Mouse (Mus musculus) C2C12 (cell line): ENCODE measurements around the gene Slc35f2. TPM values are rescaled to one million over a fixed set of nuclear protein-coding genes. Genes with fewer than 3 reads are reported as not detected.

ENCODE experiments used
- H3K27me3 ChIP-seq: one replicate; pipeline ENCODE4 v1.6.1; 2011; ENCODE audit not compliant: control insufficient read depth, insufficient read depth, insufficient read length
- H3K36me3 ChIP-seq: one replicate; pipeline ENCODE4 v1.6.1; 2011; ENCODE audit not compliant: control insufficient read depth, insufficient read depth
- H3K4me3 ChIP-seq: one replicate; pipeline ENCODE4 v1.5.1; 2011; ENCODE audit warnings: mild to moderate bottlenecking, control low read depth; ENCODE audit not compliant: poor library complexity, insufficient read depth, severe bottlenecking
- H3K79me2 ChIP-seq: one replicate; pipeline ENCODE4 v1.6.1; 2011; ENCODE audit not compliant: control insufficient read depth, insufficient read depth
- H3K79me3 ChIP-seq: one replicate; pipeline ENCODE4 v1.6.1; 2011; ENCODE audit warnings: low read depth, control low read depth
- H3ac ChIP-seq: one replicate; pipeline ENCODE3; 2011; ENCODE audit warnings: low read depth; ENCODE audit not compliant: control insufficient read depth, insufficient read length
- CEBPB ChIP-seq: IDR thresholded peaks from one replicate; pipeline ENCODE4 v1.6.1; 2011; ENCODE audit warnings: low read depth, mild to moderate bottlenecking, control low read depth, moderate library complexity
- CTCF ChIP-seq: IDR thresholded peaks from one replicate; pipeline ENCODE4 v1.5.1; 2011; ENCODE audit not compliant: control insufficient read depth, insufficient read depth, insufficient read length
- FOSL1 ChIP-seq: IDR thresholded peaks from one replicate; pipeline ENCODE4 v1.8.0; 2011; ENCODE audit warnings: mild to moderate bottlenecking, low read length; ENCODE audit not compliant: poor library complexity, insufficient read depth, severe bottlenecking
- MAX ChIP-seq: IDR thresholded peaks from one replicate; pipeline ENCODE4 v1.6.1; 2011; ENCODE audit warnings: mild to moderate bottlenecking, control low read depth
- MYOD1 ChIP-seq: IDR thresholded peaks from one replicate; pipeline ENCODE4 v1.6.1; 2011; ENCODE audit warnings: low read depth; ENCODE audit not compliant: control insufficient read depth, insufficient read length
- MYOG ChIP-seq: IDR thresholded peaks from one replicate; pipeline ENCODE4 v1.6.1; 2011; ENCODE audit not compliant: control insufficient read depth, insufficient read length; ENCODE audit errors: extremely low read depth
- USF1 ChIP-seq: IDR thresholded peaks from one replicate; pipeline ENCODE4 v1.6.1; 2011; ENCODE audit warnings: low read depth, mild to moderate bottlenecking, control low read depth, moderate library complexity
- polyA plus RNA-seq: library from polyadenylated mRNA; unstranded; fragments of >200 nt; fragmentation: generic; extraction: Trizol; gene quantifications from one replicate; pipeline ENCODE4 v1.2.1, GENCODE M21; 2012; ENCODE audit warnings: missing spikeins

Gene Slc35f2
- polyA plus RNA-seq, 1 experiment, result 0.08 TPM

GRCm38 (mm10) chr9:53829866-53830209, 58.5 kb downstream of the Slc35f2 start:
- no peaks in the 10 kb centered on the region for H3K79me3 ChIP-seq
- no peak for TF ChIP-seq MYOG
- no peak for TF ChIP-seq CTCF
- TF ChIP-seq CEBPB, result no peak
- no peak for TF ChIP-seq FOSL1
- TF ChIP-seq MAX, result no peak
- no peak for TF ChIP-seq USF1
- no peak for TF ChIP-seq MYOD1
- no peak overlapping the region for H3ac ChIP-seq
- no peaks in the 10 kb centered on the region for H3K79me2 ChIP-seq
- peaks cover 2% of the 10 kb centered on the region for H3K27me3 ChIP-seq
- no peaks in the 10 kb centered on the region for H3K36me3 ChIP-seq
- H3K4me3 ChIP-seq, result no peak overlapping the region

DNA sequence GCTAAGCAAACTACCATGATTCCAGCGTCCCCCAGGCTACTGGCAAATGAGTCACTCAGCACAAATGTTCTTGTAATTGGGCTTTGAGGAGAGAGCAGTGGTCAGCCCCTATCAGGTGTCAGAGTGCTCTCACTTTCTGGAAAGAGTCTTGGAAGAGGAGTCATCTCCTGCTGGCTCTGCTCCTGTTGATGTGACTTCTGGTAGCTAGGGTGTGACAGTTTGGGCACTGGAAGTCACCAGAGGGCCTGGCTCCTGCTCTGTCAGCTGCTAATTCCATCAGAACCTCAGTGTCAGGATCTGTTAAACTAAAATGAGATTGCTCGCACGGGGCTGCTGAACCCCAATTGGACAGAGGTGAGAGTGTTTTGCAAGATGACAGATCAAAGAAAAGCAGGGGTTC, 63.7 kb downstream of the Slc35f2 start:
- no peak overlapping the region for H3ac ChIP-seq
- H3K36me3 ChIP-seq, result no peaks in the 10 kb centered on the region
- no peaks in the 10 kb centered on the region for H3K79me3 ChIP-seq
- no peak for TF ChIP-seq MYOD1
- TF ChIP-seq CTCF, result no peak
- TF ChIP-seq MAX, result no peak
- TF ChIP-seq CEBPB, result no peak
- TF ChIP-seq MYOG, result no peak
- no peak for TF ChIP-seq FOSL1
- H3K27me3 ChIP-seq, result no peaks in the 10 kb centered on the region
- H3K4me3 ChIP-seq, result no peak overlapping the region
- H3K79me2 ChIP-seq, result no peaks in the 10 kb centered on the region

GRCm38 (mm10) chr9:53835976-53836375, 64.6 kb downstream of the Slc35f2 start:
- H3K79me2 ChIP-seq, result no peaks in the 10 kb centered on the region
- no peak overlapping the region for H3ac ChIP-seq
- no peaks in the 10 kb centered on the region for H3K27me3 ChIP-seq
- no peak for TF ChIP-seq FOSL1
- no peak for TF ChIP-seq CEBPB
- TF ChIP-seq CTCF, result no peak
- no peak for TF ChIP-seq USF1
- no peak for TF ChIP-seq MYOD1
- no peak for TF ChIP-seq MYOG
- TF ChIP-seq MAX, result no peak
- no peak overlapping the region for H3K4me3 ChIP-seq
- no peaks in the 10 kb centered on the region for H3K79me3 ChIP-seq
- no peaks in the 10 kb centered on the region for H3K36me3 ChIP-seq

DNA sequence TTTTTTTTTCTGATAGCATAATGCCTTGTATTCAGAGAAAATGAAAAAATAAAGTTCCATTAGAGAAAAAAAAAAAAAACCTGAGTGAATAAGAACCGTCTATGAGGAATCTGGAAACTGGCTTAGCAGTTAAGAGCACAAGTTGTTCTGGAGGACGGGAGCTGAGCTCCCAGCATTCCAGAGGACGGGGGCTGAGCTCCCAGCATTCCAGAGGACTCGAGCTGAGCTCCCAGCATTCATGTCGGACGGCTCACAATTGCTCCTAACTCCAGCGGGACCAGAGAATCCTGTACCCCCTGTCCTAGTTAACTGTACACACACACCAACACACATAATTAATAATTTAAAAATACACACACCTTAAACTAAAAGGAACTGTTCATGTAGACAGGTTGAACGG, 67.5 kb downstream of the Slc35f2 start:
- H3K36me3 ChIP-seq, result no peaks in the 10 kb centered on the region
- no peaks in the 10 kb centered on the region for H3K79me2 ChIP-seq
- no peaks in the 10 kb centered on the region for H3K79me3 ChIP-seq
- H3K27me3 ChIP-seq, result no peaks in the 10 kb centered on the region
- no peak overlapping the region for H3K4me3 ChIP-seq
- no peak overlapping the region for H3ac ChIP-seq
- TF ChIP-seq FOSL1 (no peak), MYOG (no peak), CEBPB (no peak), CTCF (no peak)

- H3K4me3 ChIP-seq, result no peak overlapping the region
- no peak for TF ChIP-seq MAX
- TF ChIP-seq FOSL1, result no peak
- TF ChIP-seq MYOG, result no peak
- TF ChIP-seq MYOD1, result no peak
- TF ChIP-seq USF1, result no peak
- TF ChIP-seq CEBPB, result no peak
- TF ChIP-seq CTCF, result no peak
- H3K27me3 ChIP-seq, result no peaks in the 10 kb centered on the region
- H3K36me3 ChIP-seq, result no peaks in the 10 kb centered on the region
- no peak overlapping the region for H3ac ChIP-seq
- H3K79me2 ChIP-seq, result no peaks in the 10 kb centered on the region
- no peaks in the 10 kb centered on the region for H3K79me3 ChIP-seq
Measured at GRCm38 (mm10) chr9:53848548-53848947, 77.2 kb downstream of the Slc35f2 start.

DNA sequence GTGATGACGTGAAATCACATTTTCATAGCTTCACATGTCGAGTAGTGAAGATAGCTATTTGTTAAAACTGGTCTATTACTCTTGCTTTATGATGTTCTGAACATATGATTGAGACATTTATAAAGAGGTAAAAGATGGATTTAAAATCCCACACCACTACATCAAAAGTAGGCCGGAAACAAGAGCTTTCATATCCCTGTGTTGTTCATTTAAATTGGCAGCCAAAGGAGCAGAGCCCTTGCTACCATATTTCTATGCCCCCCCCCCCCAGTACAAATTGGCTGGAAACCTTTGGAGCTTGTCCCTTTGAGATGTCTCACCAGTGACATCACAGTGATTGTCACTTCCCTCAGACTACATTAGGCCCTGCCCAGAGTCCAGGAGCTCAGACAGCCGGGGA, 78.5 kb downstream of the Slc35f2 start, which contains the start of gene Sln:
Gene Sln (plus strand): TSS at position 301 of the 400 bp plus-strand sequence.
- H3K79me3 ChIP-seq, result no peaks in the 10 kb centered on the region
- no peak for TF ChIP-seq CEBPB
- no peak for TF ChIP-seq FOSL1
- no peak for TF ChIP-seq CTCF
- no peak for TF ChIP-seq USF1
- TF ChIP-seq MYOG, result no peak
- TF ChIP-seq MYOD1, result no peak
- TF ChIP-seq MAX, result no peak

More for the DNA sequence above, 78.5 kb downstream of the Slc35f2 start, which contains the start of gene Sln:
- no peaks in the 10 kb centered on the region for H3K36me3 ChIP-seq
- no peaks in the 10 kb centered on the region for H3K27me3 ChIP-seq
- H3K79me2 ChIP-seq, result no peaks in the 10 kb centered on the region
- no peak within 1 kb of the TSS for H3K4me3 ChIP-seq
- no peak within 1 kb of the TSS for H3ac ChIP-seq
